Mouse (Mus musculus) CH12.LX (cell line): ENCODE measurements around the gene Cldn13. TPM values are rescaled to one million over a fixed set of nuclear protein-coding genes. Genes with fewer than 3 reads are reported as not detected.

Source experiments
- DNase-seq: peaks from one replicate; pipeline ENCODE4 v3.0.0-alpha.2; 2013; ENCODE audit errors: extremely low read depth
- H3K27ac ChIP-seq: 2 replicates; pipeline ENCODE4 v1.5.1; 2012; ENCODE audit warnings: low read depth, mild to moderate bottlenecking, control low read depth, moderate library complexity; ENCODE audit not compliant: insufficient read depth
- H3K27me3 ChIP-seq: replicated peaks from 2 replicates; pipeline ENCODE3; 2012; ENCODE audit warnings: inconsistent platforms
- H3K36me3 ChIP-seq, 2 experiments: replicated peaks in 1 of 2; 2 replicates each; pipeline versions ENCODE3 to v1.6.1; 2012; ENCODE audit warnings: inconsistent platforms in 1 of 2, low read length in 1 of 2, mild to moderate bottlenecking in 1 of 2, mixed read lengths in 1 of 2, moderate library complexity in 1 of 2; ENCODE audit not compliant: control insufficient read depth in 1 of 2, insufficient read depth in 1 of 2
- H3K4me1 ChIP-seq, 2 experiments: 2 replicates each; pipeline ENCODE4 v1.6.1; 2012; ENCODE audit warnings: inconsistent platforms in 1 of 2, moderate library complexity in 1 of 2; ENCODE audit not compliant: insufficient read depth in 2 of 2, control insufficient read depth in 1 of 2
- H3K4me2 ChIP-seq: 2 replicates; pipeline ENCODE4 v1.6.1; 2012; ENCODE audit warnings: low read depth, mild to moderate bottlenecking, control low read depth; ENCODE audit not compliant: poor library complexity, insufficient read depth, severe bottlenecking
- H3K4me3 ChIP-seq, 3 experiments: fragments of 150-350 bp in 1 of 3; sonication (generic) in 1 of 3; replicated peaks in 1 of 3; 2 replicates each; pipeline versions ENCODE3 to v1.5.1; 2011 to 2012; ENCODE audit warnings: low read depth in 2 of 3, low read length in 2 of 3, mild to moderate bottlenecking in 2 of 3, moderate library complexity in 2 of 3, control low read depth in 1 of 3, improper control_type of control experiment in 1 of 3, inconsistent platforms in 1 of 3, mixed read lengths in 1 of 3; ENCODE audit not compliant: poor library complexity in 1 of 3
- H3K79me2 ChIP-seq: replicated peaks from 2 replicates; pipeline ENCODE4 v1.6.1; 2012; ENCODE audit warnings: mild to moderate bottlenecking, moderate library complexity; ENCODE audit not compliant: control insufficient read depth, poor library complexity, insufficient read depth, severe bottlenecking; ENCODE audit errors: extremely low read depth
- H3K9ac ChIP-seq: 2 replicates; pipeline ENCODE4 v1.6.1; 2012; ENCODE audit warnings: low read depth, mild to moderate bottlenecking, control low read depth, moderate library complexity; ENCODE audit not compliant: insufficient read depth
- H3K9me3 ChIP-seq: replicated peaks from 2 replicates; pipeline ENCODE3; 2012; ENCODE audit warnings: low read length, inconsistent platforms, mixed read lengths
- E2F4 ChIP-seq: IDR thresholded peaks from 2 replicates; pipeline ENCODE4 v1.6.1; 2011; ENCODE audit warnings: low read depth, low read length, improper control_type of control experiment; ENCODE audit not compliant: insufficient replicate concordance
- ELF1 ChIP-seq: IDR thresholded peaks from 2 replicates; pipeline ENCODE4 v1.6.1; 2014; ENCODE audit warnings: low read depth, mild to moderate bottlenecking, inconsistent platforms, low read length, improper control_type of control experiment
- HCFC1 ChIP-seq: IDR thresholded peaks from 2 replicates; pipeline ENCODE4 v1.6.1; 2012; ENCODE audit warnings: low read depth, mild to moderate bottlenecking, inconsistent platforms, low read length, improper control_type of control experiment
- JUN ChIP-seq: IDR thresholded peaks from 2 replicates; pipeline ENCODE4 v1.6.1; 2011; ENCODE audit warnings: low read depth, mild to moderate bottlenecking, low read length, improper control_type of control experiment, moderate library complexity; ENCODE audit not compliant: insufficient read depth
- KAT2A ChIP-seq: IDR thresholded peaks from 2 replicates; pipeline ENCODE4 v1.6.1; 2012; ENCODE audit warnings: low read length, improper control_type of control experiment, inconsistent platforms; ENCODE audit not compliant: insufficient replicate concordance
- MAZ ChIP-seq: IDR thresholded peaks from 2 replicates; pipeline ENCODE4 v1.6.1; 2012; ENCODE audit warnings: low read depth, mild to moderate bottlenecking, inconsistent platforms, low read length, improper control_type of control experiment, moderate library complexity
- MEF2A ChIP-seq: IDR thresholded peaks from 2 replicates; pipeline ENCODE4 v1.6.1; 2014; ENCODE audit warnings: low read depth, mild to moderate bottlenecking, inconsistent platforms, low read length, improper control_type of control experiment, borderline replicate concordance
- MYC ChIP-seq: IDR thresholded peaks from 2 replicates; pipeline ENCODE4 v1.6.1; 2011; ENCODE audit warnings: low read depth, mild to moderate bottlenecking, improper control_type of control experiment, low read length
- NELFE ChIP-seq: IDR thresholded peaks from 2 replicates; pipeline ENCODE4 v1.6.1; 2011; ENCODE audit warnings: low read depth, low read length, improper control_type of control experiment
- NRF1 ChIP-seq: IDR thresholded peaks from 2 replicates; pipeline ENCODE4 v1.6.1; 2014; ENCODE audit warnings: low read depth, mild to moderate bottlenecking, inconsistent platforms, low read length, improper control_type of control experiment, moderate library complexity
- PAX5 ChIP-seq: IDR thresholded peaks from 2 replicates; pipeline ENCODE4 v1.6.1; 2012; ENCODE audit warnings: low read length, inconsistent platforms, mixed read lengths
- POLR2AphosphoS2 ChIP-seq: IDR thresholded peaks from 2 replicates; pipeline ENCODE4 v1.6.1; 2011; ENCODE audit warnings: low read depth, low read length, improper control_type of control experiment
- SMC3 ChIP-seq: IDR thresholded peaks from 2 replicates; pipeline ENCODE4 v1.6.1; 2011; ENCODE audit warnings: low read depth, low read length, improper control_type of control experiment
- TCF12 ChIP-seq: IDR thresholded peaks from 2 replicates; pipeline ENCODE4 v1.6.1; 2014; ENCODE audit warnings: low read depth, mild to moderate bottlenecking, inconsistent platforms, low read length, improper control_type of control experiment
- UBTF ChIP-seq: IDR thresholded peaks from 2 replicates; pipeline ENCODE4 v1.6.1; 2012; ENCODE audit warnings: low read depth, mild to moderate bottlenecking, inconsistent platforms, low read length, improper control_type of control experiment, moderate library complexity
- ZKSCAN1 ChIP-seq: IDR thresholded peaks from 2 replicates; pipeline ENCODE4 v1.6.1; 2012; ENCODE audit warnings: low read depth, inconsistent platforms, low read length, improper control_type of control experiment, borderline replicate concordance
- ZMIZ1 ChIP-seq: IDR thresholded peaks from 2 replicates; pipeline ENCODE4 v1.6.1; 2012; ENCODE audit warnings: low read depth, mild to moderate bottlenecking, inconsistent platforms, low read length, improper control_type of control experiment
- dilution Hi-C: fragments of 300-500 bp; cut with MboI; formaldehyde crosslinking; loops from 2 replicates; pipeline ENCODE4 v1.14.3; 2020; ENCODE audit warnings: low sequenced_read_pairs; ENCODE audit not compliant: extremely low pct_unique_long_range_greater_than_20kb, extremely low pct_ligation_motif_present
- in situ Hi-C: fragments of 300-500 bp; cut with MboI; formaldehyde crosslinking; loops from 3 replicates; pipeline ENCODE4 v1.14.3; 2019; ENCODE audit warnings: low sequenced_read_pairs, low pct_ligation_motif_present, low pct_unique_long_range_greater_than_20kb, mixed read lengths
- polyA plus RNA-seq: library from polyadenylated mRNA; unstranded; fragments of >175 nt; gene quantifications from 2 replicates; pipeline ENCODE4 v1.2.1, GENCODE M21; 2012; ENCODE audit warnings: low read depth; ENCODE audit not compliant: insufficient read length
- total RNA-seq, 2 experiments: library from RNA; depleted of rRNA; stranded (reverse); fragments of 300-350 nt in 1 of 2; fragments of >200 nt in 1 of 2; gene quantifications; 2 replicates each; pipeline ENCODE4 v1.2.3; 2012 to 2014

The Cldn13 gene
- total and polyA plus RNA-seq, 3 experiments: not detected

- TF ChIP-seq UBTF (no peak), MYC (0 out of 2 replicates have a peak, but pooled peaks have one; percentile 56), E2F4 (no peak), PAX5 (no peak)
These were observed 35.9 kb upstream of the Cldn13 start (continued) for GRCm38 (mm10) chr5:134951053-134951884.

- DNase-seq: no peak
- peaks cover 23 to 38% of the 10 kb centered on the region in 2 experiments for H3K4me1 ChIP-seq
- H3K27me3 ChIP-seq: peaks cover 5% of the 10 kb centered on the region
- H3K9ac ChIP-seq: no peak overlapping the region
- no peak overlapping the region for H3K4me2 ChIP-seq
- TF ChIP-seq SMC3 (no peak), HCFC1 (no peak), ZMIZ1 (no peak), POLR2AphosphoS2 (no peak), ELF1 (no peak), KAT2A (no peak), MAZ (no peak), E2F4 (no peak), TCF12 (no peak), NELFE (no peak)
- H3K9me3 ChIP-seq: no peaks in the 10 kb centered on the region
- in situ Hi-C loops: no loop called here
- no peaks in the 10 kb centered on the region for H3K79me2 ChIP-seq
- dilution Hi-C loops: no loop called here
- no peak overlapping the region for H3K27ac ChIP-seq
- H3K4me3 ChIP-seq: no peak overlapping the region
- no peaks in the 10 kb centered on the region for H3K36me3 ChIP-seq
These were observed 32.7 kb upstream of the Cldn13 start for GRCm38 (mm10) chr5:134948085-134948439.

- Histone ChIP-seq H3K9me3 (no peaks in the 10 kb centered on the region), H3K4me1 (peaks cover 25 to 43% of the 10 kb centered on the region in 2 experiments), H3K79me2 (no peaks in the 10 kb centered on the region), H3K36me3 (no peaks in the 10 kb centered on the region), H3K27me3 (peaks cover 5% of the 10 kb centered on the region), H3K4me2 (no peak overlapping the region), H3K27ac (no peak overlapping the region), H3K4me3 (no peak overlapping the region), H3K9ac (no peak overlapping the region)
- TF ChIP-seq ZKSCAN1: no peak
- TF ChIP-seq JUN: no peak
- TF ChIP-seq HCFC1: no peak
- no peak for TF ChIP-seq ELF1
- no peak for TF ChIP-seq UBTF
- no peak for TF ChIP-seq MEF2A
- TF ChIP-seq TCF12: no peak
- TF ChIP-seq NRF1: no peak
- dilution Hi-C loops: no loop called here
- in situ Hi-C loops: no loop called here
- no peak for DNase-seq
These were observed 32.2 kb upstream of the Cldn13 start for GRCm38 (mm10) chr5:134947420-134948084.
